Mouse (Mus musculus): ENCODE data around the gene Sergef.

The Sergef gene

GRCm38 (mm10) chr7:46404756-46405155 is 234.9 kb downstream of the Sergef start:
- no peak for DNase-seq (ENCODE audit: low spot score in 2 of 2)

GRCm38 (mm10) chr7:46403616-46404485 is 235.8 kb downstream of the Sergef start:
- DNase-seq (ENCODE audit: low spot score in 2 of 2): no peak

- no peak for DNase-seq (ENCODE audit: low spot score in 2 of 2)
Measured at GRCm38 (mm10) chr7:46401371-46402180, 238.0 kb downstream of the Sergef start.

- DNase-seq (ENCODE audit: low spot score in 2 of 2): no peak
Measured at GRCm38 (mm10) chr7:46400346-46400745, 239.3 kb downstream of the Sergef start.

- DNase-seq (ENCODE audit: low spot score in 2 of 2): no peak
Measured at GRCm38 (mm10) chr7:46399676-46400075, 239.9 kb downstream of the Sergef start.

GRCm38 (mm10) chr7:46398612-46399011 is 241.0 kb downstream of the Sergef start:
- no peak for DNase-seq (ENCODE audit: low spot score in 2 of 2)

- no peak for DNase-seq (ENCODE audit: low spot score in 2 of 2)
Measured at GRCm38 (mm10) chr7:46397732-46398333, 241.8 kb downstream of the Sergef start.

- no peak for DNase-seq (ENCODE audit: low spot score in 2 of 2)
Measured at GRCm38 (mm10) chr7:46396928-46397731, 242.5 kb downstream of the Sergef start.

GRCm38 (mm10) chr7:46396231-46396927 is 243.2 kb downstream of the Sergef start, which contains the start of gene Kcnc1:
Gene Kcnc1 (plus strand): TSS chr7:46396497.
- DNase-seq (ENCODE audit: low spot score in 2 of 2): peak; percentile 68 to 85

- DNase-seq (ENCODE audit: low spot score in 2 of 2): no peak
Measured at GRCm38 (mm10) chr7:46395571-46395970, 244.0 kb downstream of the Sergef start.

- no peak for DNase-seq (ENCODE audit: low spot score in 2 of 2)
Measured at GRCm38 (mm10) chr7:46394933-46395332, 244.7 kb downstream of the Sergef start.

GRCm38 (mm10) chr7:46393718-46394511 is 245.7 kb downstream of the Sergef start:
- no peak for DNase-seq (ENCODE audit: low spot score in 2 of 2)

All from urinary bladder, postnatal 4 days (tissue).